Mouse (Mus musculus) heart, postnatal 0 days (tissue): Measurements from ENCODE around the gene Selenoh.

Experiments used
- CTCF ChIP-seq: IDR thresholded peaks from 2 replicates; pipeline ENCODE4 v1.5.1; 2016; ENCODE audit warnings: antibody characterized with exemption, control low read depth, low read depth
- EP300 ChIP-seq: IDR thresholded peaks from 2 replicates; pipeline ENCODE4 v1.6.1; 2016; ENCODE audit warnings: antibody characterized with exemption, low read depth

GRCm38 (mm10) chr2:84626366-84626975 lies 44.1 kb downstream of the Selenoh start:
- TF ChIP-seq CTCF (no peak), EP300 (no peak)
